Mouse (Mus musculus): ENCODE data around the gene Flt3.

Flt3 gene

GRCm38 (mm10) chr5:147307398-147307785 is 92.9 kb downstream of the Flt3 start:
- DNase-seq, result no peak

DNA sequence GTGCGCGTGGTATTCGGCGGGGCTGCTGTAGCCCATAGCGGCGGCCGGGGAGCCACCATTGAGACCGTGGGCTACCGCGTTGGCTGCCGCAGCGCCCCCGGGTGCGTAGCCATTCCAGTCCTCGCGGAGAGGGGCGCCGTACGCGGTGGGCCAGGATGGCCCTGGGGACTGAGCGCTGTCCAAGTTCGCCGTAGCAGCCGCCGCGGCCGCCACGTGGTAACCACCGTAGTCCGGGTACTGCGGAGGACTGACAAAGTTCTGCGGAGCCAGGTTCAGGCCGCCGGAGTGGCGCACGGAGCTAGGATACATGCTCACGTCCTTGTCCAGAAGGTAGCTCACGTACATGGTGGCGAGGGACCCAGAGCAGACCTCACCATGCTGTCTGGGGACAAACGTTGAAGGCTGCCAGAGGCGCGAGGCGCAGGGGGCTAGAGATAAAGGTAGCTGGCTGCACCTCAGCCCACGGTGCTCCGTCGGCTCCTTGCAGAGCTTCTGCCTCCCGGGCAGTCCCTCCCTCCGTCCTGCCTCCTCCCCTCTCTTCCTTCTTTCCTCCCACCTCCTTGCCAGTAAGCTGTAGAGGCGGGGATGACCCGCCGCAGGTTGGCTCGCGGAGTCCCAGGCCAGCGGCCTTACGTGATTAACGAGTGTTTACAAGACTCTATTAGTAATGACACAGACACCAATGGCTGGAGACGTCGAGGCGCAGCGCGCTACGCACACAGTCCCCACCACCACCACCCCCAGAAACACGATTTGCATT is 93.5 kb downstream of the Flt3 start, which contains the start of gene Cdx2:
Gene Cdx2 (minus strand): TSS at position 633 of the 760 bp plus-strand sequence.
- no peak for DNase-seq

DNA sequence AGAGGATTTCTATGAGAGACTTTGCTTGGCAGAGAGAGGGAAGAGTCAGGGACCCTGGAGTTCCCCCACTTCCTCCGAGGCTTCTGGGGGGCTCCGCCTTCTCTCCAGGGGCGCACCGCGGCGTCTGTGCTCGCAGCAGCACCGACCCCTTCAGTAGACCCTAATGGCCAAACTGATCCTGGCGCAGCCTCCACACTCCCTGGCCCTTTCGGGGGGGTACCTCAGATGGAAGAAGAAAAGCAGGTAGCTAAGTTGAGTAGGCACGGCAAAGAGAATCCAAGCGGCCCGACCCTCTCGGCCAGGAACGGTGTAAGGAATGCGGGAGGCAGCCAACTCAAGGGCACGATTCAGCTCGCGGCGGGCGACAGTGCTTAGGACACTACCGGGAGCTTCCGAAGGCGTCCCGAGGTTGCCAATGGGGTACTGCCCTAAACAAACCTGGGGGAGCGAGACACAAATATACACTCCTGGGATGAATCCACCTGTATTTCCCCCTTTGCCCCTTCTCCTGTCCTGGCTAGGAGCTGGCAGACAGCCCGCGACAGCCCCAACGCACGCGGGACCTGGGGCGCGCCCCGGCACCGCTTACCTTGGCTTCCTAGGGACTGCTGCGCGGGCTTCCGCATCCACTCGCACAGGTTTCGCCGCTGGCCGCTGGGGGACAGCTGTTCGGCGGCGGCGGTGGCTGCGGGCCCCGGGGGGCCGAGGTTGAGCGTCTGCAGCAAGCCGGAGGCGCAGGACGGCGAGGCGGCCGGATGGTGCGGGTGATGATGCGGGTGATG is 94.2 kb downstream of the Flt3 start:
- DNase-seq, result no peak

DNA sequence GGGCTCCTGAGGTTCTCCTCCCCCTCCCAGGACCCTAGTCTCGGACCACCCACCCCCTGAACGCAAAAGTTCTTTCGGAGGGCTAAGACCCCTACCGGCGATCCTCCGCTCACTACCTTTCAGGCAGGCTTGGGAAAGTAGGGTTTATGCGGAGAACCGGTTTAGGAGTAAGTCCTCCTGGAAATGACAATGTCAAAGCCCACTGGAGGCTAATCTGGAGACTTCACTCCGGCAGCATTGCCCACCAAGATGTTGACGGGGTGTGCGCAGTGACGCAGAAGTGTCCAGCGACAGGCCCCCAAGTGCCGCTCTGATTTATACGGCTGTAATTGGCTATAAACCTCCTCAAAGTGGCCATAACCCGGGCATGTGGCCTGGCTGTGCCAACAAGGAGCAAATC is 95.1 kb downstream of the Flt3 start:
- DNase-seq, result no peak

DNA sequence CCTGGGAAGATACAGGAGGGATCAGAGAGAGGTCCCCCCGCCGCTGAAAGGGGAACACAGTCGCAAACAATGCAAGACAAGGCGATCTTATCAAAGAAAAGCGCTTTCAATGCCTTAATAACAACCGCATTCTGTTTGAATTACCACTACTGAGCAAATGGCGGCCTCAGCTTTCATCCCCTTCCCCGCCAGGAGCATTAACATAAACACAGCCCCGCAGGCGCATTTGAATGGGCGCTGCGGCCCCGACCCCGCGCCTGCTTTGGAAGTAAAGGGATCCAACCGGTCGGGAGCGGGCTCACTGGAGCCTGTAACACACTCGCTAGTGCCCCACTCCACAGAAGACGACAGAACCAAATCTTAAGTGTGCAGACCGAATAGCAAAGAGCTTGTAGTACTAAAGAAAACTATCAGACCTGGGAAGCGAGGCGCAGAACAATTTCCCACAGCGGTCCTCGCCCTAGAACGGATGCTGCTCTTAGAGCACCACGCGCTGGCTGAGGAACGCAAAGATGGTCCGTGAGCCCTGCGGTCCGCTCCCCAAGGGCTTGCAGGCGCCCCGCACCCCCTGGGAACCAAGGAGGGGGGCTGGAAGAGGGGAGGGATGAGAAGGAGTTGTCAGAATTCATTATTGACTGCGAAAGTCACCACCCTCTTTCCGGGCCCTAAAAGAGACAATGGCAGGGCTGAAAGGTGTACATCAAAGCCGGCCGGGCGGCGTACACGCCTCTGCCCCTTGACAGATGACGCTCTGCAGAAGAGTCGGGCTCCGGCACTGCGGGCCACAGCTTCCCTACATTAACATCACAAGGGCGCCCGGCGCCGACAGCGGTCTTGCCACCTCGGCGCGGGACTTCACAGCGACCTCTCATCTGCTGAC is 95.8 kb downstream of the Flt3 start:
- DNase-seq, result no peak

DNA sequence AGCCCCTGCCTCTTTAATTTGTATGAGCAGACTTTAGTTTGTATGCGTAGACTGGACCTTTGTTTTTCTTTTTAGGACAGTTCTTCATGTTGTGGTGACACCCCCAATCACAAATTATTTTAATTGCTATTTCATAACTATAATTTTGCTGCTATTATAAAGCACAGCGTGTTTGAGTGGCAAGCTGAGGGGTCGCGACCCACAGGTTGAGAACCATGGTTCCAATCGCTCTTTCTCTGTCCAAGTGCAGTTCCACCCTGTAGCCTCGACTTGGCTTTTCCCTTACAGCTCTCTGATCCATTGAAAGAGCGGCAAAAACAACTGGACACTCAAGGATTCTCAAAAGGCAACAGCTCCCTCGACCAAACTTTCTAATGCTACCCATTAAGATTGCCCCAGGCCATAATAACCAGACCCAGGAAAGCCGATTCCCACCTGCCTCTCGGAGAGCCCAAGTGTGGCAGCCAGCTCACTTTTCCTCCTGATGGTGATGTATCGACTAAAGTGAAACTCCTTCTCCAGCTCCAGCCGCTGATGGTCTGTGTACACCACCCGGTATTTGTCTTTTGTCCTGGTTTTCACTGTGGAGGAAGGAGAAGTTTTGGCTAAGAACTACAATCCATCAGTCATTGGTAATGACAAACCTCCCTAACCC is 97.4 kb downstream of the Flt3 start:
- no peak for DNase-seq

- DNase-seq, result no peak
Observed at GRCm38 (mm10) chr5:147302141-147302540, 98.1 kb downstream of the Flt3 start.

DNA sequence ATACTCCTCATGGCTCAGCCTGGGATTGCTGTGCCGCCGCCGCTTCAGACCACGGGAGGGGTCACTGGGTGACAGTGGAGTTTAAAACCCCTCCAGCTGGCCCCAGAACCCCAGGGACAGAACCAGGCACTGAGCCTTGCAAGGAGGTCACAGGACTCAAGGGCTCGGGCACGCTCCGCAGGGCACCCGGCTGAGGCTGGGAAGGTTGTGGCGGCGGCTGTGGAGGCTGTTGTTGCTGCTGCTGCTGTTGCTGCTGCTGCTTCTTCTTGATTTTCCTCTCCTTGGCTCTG is 98.6 kb downstream of the Flt3 start:
- no peak for DNase-seq

- DNase-seq, result no peak
Observed at GRCm38 (mm10) chr5:147300917-147301780, 99.1 kb downstream of the Flt3 start.

GRCm38 (mm10) chr5:147300001-147300363 is 100.3 kb downstream of the Flt3 start:
- DNase-seq, result no peak

DNA sequence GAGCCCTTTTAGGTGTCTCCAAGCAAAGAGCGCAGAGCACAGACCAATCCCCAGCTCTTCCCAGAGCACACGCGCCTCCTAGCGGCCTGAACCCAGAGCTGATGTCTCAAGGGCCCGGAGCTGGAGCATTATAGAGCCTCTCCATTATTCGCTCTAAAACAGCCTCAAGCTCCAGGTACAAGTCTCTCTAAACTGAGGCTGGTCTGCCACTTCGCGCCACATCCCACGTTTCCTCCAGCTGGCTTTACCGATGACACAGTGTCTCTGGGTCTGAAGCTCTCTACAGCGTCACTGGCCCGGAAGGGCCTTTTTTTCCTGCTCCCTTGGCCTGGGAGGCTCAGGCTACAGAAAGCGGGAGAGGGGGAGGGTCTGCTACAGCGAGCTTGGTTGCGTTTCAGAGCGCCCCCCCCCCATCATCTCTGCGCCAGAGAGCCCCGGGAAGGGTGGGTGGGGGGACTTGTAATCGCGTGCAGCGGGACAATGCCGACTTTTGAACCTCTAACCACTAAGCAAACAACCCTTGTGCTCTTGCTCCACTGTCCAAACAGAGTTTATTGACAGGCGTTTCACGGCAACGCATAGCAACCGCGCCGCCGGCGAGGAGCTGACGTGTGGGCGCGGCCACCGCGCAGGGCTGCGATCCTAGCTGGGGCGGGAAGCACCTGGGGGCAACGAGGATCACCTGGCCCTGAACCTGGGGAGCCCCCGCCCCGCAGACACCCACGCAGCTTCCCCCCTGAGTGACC is 100.9 kb downstream of the Flt3 start:
- peak; percentile 34 for DNase-seq

GRCm38 (mm10) chr5:147297249-147297648 is 103.0 kb downstream of the Flt3 start:
- DNase-seq, result no peak

DNA sequence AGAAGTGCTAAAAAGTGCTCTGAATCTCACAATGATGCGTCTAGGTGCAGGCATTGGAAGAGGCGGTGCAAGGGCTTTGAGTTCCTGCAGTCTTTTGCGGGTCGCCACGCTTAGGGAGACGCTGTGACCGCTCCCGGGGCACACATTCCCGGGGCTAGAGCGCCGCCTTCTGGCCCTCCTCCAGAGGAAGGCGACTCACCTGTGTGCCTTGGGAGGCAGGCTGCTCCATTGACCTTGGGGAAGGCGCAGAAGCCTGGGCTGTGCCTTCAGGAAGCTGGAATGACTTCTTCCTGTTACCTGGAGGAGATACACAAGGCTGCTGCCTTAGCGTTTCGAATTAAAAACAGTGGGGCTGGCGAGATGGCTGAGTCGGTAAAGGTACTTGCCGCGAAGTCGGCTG is 106.2 kb downstream of the Flt3 start:
- no peak for DNase-seq

DNA sequence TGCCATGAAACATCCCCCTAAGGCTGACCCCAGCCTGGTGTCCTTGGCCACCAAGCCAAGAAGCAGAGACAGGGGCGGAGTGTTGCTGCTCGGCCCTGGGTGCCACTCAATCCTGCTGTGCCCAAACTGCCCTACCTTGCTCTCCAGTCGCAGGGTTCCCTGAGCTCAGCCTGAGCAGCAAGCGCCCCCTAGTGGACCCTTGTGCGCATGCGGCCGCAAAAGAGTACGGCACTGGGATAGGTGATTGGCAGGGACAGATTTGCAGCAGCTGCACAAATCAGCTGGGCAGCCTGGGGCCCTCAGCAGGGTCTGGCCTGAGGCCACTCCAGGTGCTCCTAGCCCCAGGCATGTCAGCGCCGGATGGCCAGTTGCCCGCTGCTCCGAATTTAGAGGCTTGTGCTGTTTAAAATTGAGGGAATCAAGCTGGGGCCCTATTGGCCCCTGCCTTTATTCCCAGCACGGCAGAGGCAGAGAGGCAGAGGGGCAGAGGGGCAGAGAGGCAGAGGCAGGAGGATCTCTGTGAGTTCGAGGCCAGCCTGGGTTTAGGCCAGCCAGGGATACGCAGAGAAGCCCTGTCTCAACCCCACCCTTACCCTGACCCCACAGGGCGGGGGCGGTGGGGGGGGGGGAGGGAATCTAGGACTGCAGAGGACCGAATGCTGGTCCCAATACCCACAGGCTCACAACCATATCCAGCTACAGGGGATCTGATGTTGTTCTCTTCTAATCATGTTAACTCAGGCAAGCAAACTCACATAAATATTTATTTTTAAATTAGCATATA is 107.0 kb downstream of the Flt3 start:
- DNase-seq, result peak; percentile 63

GRCm38 (mm10) chr5:147292506-147293120 is 107.7 kb downstream of the Flt3 start:
- DNase-seq, result no peak

DNA sequence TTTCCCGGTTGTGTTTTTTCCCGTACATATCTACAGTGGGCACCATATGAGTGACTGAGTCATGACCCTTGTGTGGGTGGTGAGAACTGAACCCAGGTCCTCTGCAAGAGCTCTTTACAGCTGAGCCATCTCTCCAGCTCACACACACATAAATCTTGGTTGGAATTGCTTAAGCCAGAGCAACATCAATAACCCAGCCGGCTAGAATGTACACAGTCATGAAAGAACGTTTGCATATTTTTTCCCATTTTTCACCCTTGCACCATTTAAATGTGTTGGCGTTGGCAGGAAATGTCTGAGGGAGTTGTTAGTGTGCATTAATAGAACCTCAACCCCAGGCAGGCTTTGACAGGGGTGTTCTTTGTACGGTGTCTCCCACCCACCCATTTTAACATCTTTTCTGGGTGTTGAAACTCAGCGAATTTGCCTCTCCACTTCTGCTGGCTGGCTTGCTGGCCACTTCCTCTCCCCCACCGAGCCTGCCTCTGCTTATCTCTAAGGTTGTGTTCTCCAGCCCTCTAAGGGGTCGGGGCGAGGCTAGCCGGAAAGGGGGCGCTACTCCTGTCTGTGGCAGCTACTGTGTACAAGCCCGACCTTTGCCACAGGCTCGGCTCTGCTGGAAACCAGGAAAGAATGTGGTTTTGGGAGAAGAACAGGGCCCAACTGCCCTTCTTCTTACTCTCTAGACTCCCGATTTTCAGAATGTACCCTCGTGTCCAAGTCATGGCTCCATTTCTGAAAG is 108.4 kb downstream of the Flt3 start:
- no peak for DNase-seq

GRCm38 (mm10) chr5:147284365-147284764 is 115.9 kb downstream of the Flt3 start:
- no peak for DNase-seq
